Mouse (Mus musculus) left cerebral cortex, adult 2 months (tissue): Measurements from ENCODE around the gene Endog. TPM values are rescaled to one million over a fixed set of nuclear protein-coding genes. Genes with fewer than 3 reads are reported as not detected.

Experiments used
- DNase-seq, 2 experiments: peaks; one replicate each; pipeline ENCODE4 v3.0.0; 2021 to 2022; ENCODE audit warnings: low spot score in 2 of 2, mixed read lengths in 1 of 2; ENCODE audit errors: extremely low spot score in 1 of 2
- H3K27ac ChIP-seq: fragments of 200-600 bp; 2 replicates; pipeline ENCODE4 v1.8.1; 2022
- H3K4me3 ChIP-seq: fragments of 200-600 bp; 2 replicates; pipeline ENCODE4 v1.8.1; 2022
- CTCF ChIP-seq: fragments of 200-600 bp; IDR thresholded peaks from 2 replicates; pipeline ENCODE4 v1.8.1; 2022; ENCODE audit warnings: antibody characterized with exemption, mild to moderate bottlenecking, moderate library complexity
- intact Hi-C: fragments of 180-260 bp; cut with DNase I; formaldehyde crosslinking; loops from one replicate; pipeline ENCODE4 v1.15.1; 2025
- total RNA-seq, 2 experiments: library from RNA; stranded (reverse); gene quantifications; 2 replicates each; pipeline ENCODE4 v1.2.3; 2021

Gene Endog
- total RNA-seq, 2 experiments from 2014 or later, result 20.9 to 21.4 TPM

GRCm38 (mm10) chr2:30215493-30215892 is 44.2 kb downstream of the Endog start:
- no peak for TF ChIP-seq CTCF
- no peak for DNase-seq
- Histone ChIP-seq H3K27ac (no peak overlapping the region), H3K4me3 (no peak overlapping the region)
- intact Hi-C loops, result no loop called here

DNA sequence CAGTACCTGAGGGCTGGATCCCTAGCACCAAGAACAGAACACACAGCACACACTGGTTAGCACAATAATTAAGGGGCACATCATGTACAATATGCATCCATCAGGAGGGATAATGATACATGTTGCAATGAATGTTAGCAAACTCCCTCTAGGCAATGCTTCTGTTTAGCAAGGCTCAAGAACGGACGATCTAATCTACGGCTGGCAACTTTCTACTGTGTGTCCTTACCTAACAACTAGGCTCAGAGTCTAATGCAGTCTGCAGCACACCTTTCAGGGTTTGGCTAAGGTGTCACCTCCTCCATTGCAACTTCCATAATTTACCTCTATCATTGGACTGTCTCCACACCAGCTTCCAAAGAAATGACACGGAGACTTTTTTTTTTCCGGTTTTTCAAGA is 45.0 kb downstream of the Endog start:
- no peak for TF ChIP-seq CTCF
- Histone ChIP-seq H3K27ac (no peak overlapping the region), H3K4me3 (no peak overlapping the region)
- intact Hi-C loops, result no loop called here
- DNase-seq, result no peak

Other genes with a start within 250 kb of the Endog start
- gene Gle1, start 236.1 kb upstream of the Endog start, total RNA-seq, result 10 to 100 TPM; 46.5 to 48.1 TPM
- gene Sptan1, start 205.9 kb upstream of the Endog start, total RNA-seq, result 100 to 1,000 TPM; 878 to 928 TPM
- gene Wdr34, start 122.6 kb upstream of the Endog start, total RNA-seq, result 10 to 100 TPM; 40.7 to 41.0 TPM
- gene Set, start 114.1 kb upstream of the Endog start, total RNA-seq, result 100 to 1,000 TPM; 191 to 192 TPM
- gene Pkn3, start 93.8 kb upstream of the Endog start, total RNA-seq, result 1 to 10 TPM; 2.9 to 3.6 TPM
- gene Zdhhc12, start 77.8 kb upstream of the Endog start, total RNA-seq, result 1 to 10 TPM; 5.4 to 7.0 TPM
- 100 to 1,000 TPM; 163 to 171 TPM for gene Zer1, start 46.9 kb upstream of the Endog start, total RNA-seq
- 10 to 100 TPM; 49.6 to 53.3 TPM for gene Tbc1d13, start 37.7 kb upstream of the Endog start, total RNA-seq
- 10 to 100 TPM; 36.6 to 38.4 TPM for gene Spout1, start 7.0 kb downstream of the Endog start, total RNA-seq
- 10 to 100 TPM; 14.3 to 15.2 TPM for gene Kyat1, start 34.4 kb downstream of the Endog start, total RNA-seq
- gene Lrrc8a, start 66.2 kb downstream of the Endog start, total RNA-seq, result 10 to 100 TPM; 60.8 to 62.0 TPM
- 10 to 100 TPM; 11.3 to 15.1 TPM for gene Gm28035, start 69.1 kb downstream of the Endog start, total RNA-seq
- gene Phyhd1, start 94.7 kb downstream of the Endog start, total RNA-seq, result 10 to 100 TPM; 21.7 to 27.3 TPM
- not detected for gene Gm28038, start 109.5 kb downstream of the Endog start, total RNA-seq
- 10 to 100 TPM; 22.3 to 25.2 TPM for gene Dolk, start 114.8 kb downstream of the Endog start, total RNA-seq
- 10 to 100 TPM; 21.8 to 23.5 TPM for gene Nup188, start 114.9 kb downstream of the Endog start, total RNA-seq
- gene Sh3glb2, start 187.8 kb downstream of the Endog start, total RNA-seq, result 100 to 1,000 TPM; 291 to 312 TPM
- gene Miga2, start 192.7 kb downstream of the Endog start, total RNA-seq, result 100 to 1,000 TPM; 120 to 138 TPM
- 10 to 100 TPM; 25.8 to 26.8 TPM for gene Dolpp1, start 220.8 kb downstream of the Endog start, total RNA-seq
- 10 to 100 TPM; 56.5 to 58.2 TPM for gene Crat, start 244.3 kb downstream of the Endog start, total RNA-seq
- 100 to 1,000 TPM; 177 to 178 TPM for gene Ptpa, start 244.5 kb downstream of the Endog start, total RNA-seq